Mouse (Mus musculus): ENCODE results near the gene Parpbp.

The Parpbp gene

DNA sequence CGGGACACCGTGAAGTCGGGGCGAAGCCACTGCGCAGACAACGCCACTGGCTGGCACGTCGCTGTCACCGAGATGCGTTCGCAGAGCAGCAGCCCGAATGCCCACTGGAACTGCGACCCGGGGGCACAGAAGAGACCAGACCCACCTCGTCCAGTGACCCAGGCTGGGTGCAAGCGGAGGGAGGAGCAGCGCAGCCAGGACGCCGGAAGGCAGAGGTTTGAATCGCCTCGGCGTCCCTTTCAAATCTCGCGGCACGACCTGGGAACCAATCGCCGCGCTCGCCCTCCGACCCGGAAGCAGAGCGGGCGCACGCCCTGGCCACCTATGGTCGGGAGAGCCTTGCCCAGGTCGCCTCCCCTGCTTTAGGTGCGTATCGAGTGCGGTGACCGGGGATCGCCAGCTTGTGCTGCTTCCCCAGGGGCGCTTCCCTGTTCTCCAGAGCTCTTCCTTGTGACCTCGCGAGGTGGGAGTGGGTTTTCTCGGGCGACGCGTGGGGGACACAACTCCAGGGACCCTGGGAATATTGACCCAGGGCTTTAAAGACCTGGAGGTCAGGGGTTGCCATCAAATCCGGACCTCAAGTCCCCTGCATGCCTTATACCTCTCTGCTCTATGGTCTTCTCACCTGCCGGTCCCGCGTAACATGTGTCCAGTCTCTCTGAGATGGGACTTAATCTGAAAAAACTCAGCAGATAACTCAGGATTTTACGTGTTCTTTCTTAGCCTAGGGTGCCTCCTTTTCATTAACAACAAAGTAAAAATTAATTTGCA is at the start of gene Parpbp, which contains the start of gene Nup37:
Gene Parpbp (minus strand): TSS at position 235 of the 771 bp plus-strand sequence.
Gene Nup37 (plus strand): TSS at position 286 of the 771 bp plus-strand sequence.
- peak; percentile 78 for DNase-seq

DNA sequence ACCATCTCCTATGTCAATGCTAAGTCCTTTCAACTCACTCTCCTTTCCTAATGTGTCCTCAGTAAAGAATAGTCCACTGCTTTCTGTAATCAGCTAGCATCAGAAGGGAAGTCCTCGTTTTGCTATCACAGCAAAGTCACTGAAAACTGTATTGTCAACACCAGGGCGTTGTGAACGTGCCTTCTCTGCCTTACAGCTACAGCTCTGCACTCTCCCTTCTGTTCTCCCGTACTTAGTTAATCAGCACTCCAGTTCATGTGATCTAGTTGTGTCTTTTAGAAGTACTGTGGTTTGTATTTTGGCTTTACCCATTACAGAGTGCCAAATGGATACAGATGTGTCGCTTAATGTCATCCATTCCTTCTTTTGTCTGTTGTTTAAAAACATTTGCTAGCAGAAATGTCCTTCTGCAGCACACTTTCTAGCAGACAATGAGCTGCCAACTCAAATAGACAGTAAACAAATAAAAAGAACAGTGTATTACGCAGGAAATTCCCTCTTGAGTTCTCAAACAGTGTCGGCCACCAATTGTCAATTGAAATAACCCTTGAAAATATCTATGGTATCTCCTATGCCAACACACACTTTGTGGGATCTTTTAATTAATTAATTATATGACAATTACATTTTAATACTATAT is 20.8 kb upstream of the Parpbp start:
- DNase-seq = no peak

DNA sequence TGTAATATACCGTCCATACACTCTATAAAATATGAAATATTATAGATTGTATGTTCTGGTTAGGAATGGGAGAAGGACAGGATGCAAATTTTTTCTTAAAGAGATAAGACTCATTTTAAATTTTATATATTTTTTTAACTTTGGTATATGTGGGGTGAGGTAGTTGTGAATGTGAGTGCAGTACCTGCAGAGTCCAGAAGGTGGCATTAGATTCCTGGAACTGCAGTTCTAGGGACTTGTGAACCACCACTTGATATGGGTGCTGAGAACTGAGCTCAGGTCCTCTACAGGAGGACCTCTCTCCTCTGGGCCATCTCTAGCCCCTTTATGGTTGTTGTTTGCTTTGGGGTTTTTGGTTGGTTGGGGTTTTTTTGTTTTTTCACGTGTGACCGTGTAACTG is 19.4 kb upstream of the Parpbp start:
- no peak for DNase-seq

DNA sequence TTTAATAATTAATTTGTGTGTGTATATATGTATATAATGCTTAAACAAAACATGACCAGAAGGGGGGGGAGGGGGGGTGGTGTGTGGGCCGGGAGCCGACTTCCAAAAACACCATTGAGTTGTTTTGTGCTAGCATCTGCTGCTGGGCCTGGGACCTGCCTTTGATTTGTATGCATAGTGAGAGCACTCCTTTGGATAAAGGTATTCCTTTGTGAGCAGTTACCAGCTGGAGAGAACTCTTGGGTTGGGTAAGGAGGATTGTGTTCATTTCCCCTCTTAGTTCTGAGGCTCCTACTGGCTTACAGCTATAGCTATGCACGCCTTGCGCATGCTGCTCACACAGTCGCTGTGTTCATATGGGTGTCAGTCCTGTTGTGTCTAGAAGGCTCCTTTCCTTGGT is 15.9 kb upstream of the Parpbp start:
- DNase-seq = no peak

DNA sequence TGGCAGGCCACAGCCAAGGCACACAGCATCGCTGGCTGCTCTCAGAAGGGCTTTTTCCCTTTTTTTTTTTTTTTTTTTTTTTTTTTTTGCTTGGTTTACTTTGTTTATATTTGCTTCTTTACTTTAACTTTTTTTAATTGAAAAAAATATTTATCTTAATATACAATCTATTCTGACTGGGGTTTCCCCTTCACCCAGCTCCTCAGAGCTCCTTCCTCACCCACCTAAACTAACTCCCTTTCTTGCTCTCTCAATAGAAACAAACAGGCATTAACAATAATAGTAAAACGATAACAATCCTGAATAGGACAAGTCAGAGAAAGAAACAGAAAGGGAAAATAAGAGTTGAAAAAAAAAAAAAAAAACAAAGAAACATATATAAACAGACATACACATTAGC is 15.4 kb upstream of the Parpbp start:
- no peak for DNase-seq

DNA sequence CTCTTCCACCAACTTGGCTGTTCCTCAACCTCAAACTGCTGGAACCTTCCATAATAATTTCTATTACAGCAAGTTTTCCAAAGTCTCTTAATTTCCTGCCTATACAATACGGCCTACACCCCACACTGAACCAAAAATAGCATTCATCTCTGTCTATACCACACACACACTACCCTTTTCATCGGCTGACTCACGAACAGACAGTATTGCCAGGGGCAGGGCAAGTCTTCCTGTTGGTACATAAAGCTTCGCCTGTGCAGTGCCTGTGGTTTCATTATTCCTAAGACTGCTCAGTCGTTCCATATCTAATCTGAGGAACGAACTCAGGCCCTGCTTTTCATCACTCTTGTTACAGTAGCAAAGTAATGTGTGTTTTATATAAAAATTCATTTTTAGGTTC is 4.9 kb upstream of the Parpbp start:
- no peak for DNase-seq

DNA sequence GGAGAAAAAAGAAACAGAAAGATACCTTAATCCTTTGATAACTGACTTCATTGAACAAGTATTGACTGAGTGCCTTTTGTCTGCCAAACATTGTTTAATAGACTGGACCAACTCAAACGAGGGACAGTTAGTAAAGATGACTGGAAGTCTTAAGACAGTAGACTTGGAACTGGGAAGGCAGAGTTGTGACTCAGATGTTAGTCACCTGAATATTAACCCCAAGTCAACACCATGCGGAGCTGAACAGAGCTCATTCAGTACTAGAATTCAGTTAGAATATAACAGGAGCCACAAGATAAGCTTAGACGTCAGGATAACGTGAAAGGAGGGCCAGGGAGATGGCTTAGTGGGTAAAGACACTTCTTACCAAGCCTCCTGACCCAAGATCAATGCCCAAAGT is 3.6 kb upstream of the Parpbp start:
- DNase-seq = no peak

DNA sequence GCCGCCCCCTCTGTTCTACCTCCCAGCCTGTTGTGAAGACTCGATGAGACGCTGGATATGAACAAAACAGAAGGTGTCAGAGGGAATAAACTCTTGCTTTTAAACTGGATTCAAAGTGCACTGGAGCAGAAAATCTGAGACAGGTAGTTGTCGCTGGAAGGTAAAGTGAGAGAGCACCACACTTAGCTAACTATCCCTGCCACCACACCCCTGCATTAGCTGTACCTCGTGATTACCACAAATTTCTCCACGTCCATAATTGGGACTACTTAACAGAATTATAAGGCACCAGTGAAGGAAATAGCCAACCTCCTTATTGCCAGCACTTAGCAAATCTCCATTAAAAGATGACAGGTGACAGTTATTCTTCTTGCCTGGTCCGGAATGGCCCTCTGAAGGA is 554 bp downstream of the Parpbp start:
- DNase-seq = no peak

DNA sequence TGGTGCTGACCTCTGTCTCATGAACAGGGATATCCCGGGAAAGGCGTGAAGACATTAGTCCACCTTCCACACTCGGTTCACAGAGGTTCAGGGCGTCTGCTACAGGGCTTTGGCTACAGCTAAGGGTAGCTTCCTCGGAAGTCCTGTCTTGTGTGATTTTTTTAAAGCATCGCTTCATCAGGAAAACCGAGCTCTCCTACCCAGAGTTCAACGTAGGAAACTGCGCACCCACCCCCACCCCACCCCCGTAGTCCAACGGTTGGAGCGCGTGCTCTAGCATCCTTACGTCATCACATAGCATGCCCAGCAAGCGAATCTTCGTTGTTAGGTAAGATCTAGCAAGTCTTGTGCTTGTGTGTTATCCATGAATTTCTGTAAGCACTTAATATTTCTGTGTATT is 11.1 kb downstream of the Parpbp start:
- no peak for DNase-seq

DNA sequence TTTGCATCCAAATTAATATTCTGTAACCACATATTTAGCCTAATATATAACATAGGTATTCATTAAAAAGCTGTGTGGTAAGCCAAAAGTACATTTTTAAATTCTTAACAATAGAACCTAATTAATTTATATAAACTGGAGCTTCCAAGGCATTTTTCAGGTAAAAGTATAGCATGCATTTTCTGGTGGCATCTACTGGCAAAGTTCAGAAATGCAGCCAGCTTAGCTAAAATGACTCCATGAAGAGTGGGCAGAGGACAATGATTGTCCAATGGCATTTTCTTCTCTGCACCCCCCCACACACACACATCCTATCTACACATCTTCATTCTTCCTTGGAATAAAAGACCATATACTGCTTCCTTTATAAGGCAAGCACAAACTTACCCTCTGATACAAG is 27.0 kb downstream of the Parpbp start:
- no peak for DNase-seq

DNA sequence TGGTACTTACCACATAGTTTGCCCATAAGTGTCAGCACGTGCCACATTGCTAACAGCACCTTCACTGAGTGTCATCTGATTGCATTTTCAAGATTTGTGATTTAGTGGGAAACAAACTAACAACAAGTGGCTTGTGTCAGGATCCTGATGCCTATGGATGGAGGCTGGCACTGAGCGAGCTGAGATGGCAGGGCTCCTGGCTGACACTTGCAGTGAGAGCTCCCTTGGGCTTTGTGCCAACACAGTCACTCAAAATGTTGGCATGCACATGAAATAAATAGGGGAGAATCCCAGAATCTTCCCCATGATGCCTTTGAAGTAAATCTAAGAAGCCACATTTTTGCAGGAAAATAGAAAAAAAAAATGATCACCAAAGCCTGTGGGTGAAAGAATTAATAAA is 33.5 kb downstream of the Parpbp start:
- DNase-seq = no peak

DNA sequence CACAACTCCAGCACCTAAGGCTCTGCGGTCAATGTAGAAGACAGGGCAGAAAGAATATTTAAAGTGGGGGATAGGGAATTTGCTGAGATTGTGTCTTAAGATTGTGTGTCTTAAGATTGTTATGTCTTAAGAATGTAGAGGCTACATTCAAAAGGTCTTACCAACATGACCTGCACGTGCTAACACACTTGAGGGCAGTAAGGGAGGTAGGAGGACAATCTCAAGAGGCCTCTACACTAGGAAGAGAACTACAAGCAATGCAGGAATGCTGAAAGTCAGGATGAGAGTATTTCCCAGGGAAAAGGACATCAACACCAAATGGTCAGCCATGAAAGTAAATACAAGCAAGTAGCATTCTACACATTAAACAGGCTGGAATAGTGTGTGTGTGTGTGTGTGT is 40.6 kb downstream of the Parpbp start:
- DNase-seq = no peak

DNA sequence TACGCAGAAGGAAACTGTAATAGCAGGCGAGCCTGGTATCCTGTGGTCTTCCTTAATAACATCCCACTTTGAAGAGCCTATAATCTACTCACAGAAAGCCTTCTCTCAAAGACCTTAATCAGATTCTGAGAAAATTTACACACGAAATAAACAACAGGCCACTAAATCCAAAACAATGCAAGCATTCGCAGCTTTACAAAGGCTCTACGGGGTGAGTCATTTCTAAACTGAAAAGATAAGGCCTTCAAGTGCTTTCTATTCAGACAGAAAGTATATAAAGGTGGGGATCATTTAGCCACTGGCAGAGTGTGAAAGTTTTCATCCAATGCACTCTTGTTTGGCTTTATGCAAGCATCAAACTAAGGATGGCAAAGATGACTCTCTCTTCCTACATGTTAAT is 56.0 kb downstream of the Parpbp start, which contains the start of gene Pmch:
Gene Pmch (plus strand): TSS at position 301 of the 400 bp plus-strand sequence.
- DNase-seq = no peak

DNA sequence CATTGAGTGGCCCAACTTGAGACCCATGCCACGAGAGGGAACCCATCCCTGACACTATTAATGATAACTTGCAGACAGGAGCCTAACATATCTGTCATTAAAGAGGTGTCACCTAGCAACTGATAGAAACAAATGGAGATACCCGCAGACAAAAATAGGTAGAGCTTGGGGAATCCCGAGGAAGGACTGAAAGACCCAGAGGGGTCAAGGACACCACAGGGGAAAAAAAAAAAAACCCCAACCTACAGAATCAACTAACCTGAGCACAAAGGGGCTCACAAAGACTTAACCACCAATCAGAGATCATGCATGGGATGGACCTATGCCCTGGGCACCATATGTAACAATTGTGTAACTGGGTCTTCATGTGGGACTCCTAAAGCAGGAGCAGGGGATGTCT is 79.4 kb downstream of the Parpbp start:
- no peak for DNase-seq

DNA sequence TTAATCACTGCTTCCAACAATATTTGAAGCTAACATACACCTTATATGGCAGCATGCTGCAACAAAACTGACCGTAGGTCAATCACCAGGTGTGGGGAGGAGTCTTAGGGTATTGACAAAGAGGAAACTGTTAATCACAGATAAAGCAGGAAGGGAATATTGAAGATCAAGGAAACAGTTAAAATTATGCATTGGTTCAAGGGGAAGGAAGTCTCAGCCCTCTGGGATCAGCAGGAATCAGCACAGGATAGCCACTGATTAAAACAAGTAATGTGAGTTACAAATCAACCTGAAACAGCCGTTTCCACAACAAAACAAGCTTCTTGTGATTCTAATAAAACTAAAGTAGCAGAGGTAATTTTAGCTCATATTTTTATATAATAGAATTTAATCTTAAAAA is 81.9 kb downstream of the Parpbp start:
- no peak for DNase-seq

DNA sequence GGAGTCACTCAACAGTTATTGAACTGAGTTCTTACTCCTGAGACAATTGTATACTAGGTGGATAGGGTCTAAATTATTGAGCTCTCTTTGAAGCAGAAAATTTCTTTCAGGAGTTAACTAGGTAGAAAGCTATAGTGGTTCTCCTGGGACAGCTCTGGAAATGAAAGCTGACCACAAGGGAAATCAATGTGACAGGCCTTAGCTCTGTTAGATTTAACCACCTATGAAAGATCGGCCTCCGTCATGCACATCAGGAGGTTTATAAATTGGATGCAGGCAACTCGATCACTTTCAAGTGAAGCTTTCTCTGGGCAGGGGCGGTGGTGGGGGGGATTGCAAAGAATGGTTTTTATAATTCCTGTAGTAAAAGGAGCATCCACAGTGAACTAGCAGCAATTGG is 83.3 kb downstream of the Parpbp start:
- DNase-seq = no peak

DNA sequence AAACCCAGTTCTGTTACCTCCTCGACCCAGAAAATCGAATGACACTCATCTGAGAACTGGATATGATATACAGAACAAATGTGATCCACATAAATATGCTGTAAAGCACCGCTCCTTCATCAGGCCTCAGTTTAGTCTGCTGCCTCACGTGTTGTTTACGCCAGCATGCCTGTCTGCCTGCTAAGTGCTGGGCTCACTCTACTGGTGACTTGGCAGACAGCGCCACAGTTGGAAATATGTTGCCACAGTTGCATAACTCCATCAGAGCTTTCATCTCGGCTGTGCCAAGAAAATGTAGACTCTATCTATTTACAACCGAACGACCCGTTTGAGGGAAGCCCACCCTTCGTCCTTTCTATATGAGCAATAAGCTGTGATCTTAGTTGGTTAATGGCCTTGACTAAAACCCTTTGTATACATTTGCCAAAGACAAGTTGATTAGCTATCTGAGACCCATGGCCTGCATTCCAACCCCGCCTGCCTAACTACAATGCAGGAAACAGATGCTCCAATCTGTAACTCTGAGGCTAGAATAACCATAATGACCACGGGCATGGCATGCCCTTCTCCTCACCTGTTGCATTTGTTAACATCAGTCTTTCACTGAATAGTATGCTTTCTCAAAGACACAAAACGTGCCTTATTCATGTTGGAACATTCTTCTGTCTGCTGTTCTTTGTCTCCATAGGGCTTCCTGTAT is 89.6 kb downstream of the Parpbp start:
- no peak for DNase-seq

DNA sequence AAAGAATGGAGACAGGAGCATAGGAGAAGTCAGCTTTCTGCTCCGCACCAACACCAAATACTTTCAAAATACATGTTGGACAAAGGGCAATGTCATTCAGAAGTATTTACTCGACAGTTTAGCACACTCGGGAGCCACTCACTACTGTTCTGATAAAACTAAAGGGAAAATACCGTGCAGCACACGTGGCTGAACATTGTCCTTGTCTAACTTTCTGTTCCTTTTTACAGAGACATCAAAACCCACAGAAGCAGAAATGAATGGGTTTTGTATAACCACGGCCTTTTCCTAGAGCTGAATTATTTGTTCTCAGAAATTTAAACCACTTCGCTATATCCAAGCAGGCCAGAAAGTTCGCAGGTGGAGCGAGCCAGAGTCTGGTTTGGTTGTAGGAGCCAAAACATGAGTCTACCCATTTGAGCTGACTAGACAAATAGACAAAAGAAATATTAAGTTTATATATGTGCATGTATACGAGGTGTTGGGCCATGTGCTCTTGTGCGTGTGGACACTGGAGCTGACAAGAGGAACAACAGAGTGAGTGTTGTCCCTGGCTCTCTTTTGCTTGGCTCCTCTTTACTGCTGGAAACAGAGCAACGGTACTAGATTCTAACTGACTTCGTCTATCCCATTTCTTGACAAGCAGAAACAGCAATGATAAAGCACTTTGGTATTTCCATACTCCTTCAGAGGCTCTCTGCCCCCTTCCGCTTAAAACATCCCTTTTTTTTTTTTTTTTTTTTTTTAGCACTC is 92.3 kb downstream of the Parpbp start:
- DNase-seq = no peak

DNA sequence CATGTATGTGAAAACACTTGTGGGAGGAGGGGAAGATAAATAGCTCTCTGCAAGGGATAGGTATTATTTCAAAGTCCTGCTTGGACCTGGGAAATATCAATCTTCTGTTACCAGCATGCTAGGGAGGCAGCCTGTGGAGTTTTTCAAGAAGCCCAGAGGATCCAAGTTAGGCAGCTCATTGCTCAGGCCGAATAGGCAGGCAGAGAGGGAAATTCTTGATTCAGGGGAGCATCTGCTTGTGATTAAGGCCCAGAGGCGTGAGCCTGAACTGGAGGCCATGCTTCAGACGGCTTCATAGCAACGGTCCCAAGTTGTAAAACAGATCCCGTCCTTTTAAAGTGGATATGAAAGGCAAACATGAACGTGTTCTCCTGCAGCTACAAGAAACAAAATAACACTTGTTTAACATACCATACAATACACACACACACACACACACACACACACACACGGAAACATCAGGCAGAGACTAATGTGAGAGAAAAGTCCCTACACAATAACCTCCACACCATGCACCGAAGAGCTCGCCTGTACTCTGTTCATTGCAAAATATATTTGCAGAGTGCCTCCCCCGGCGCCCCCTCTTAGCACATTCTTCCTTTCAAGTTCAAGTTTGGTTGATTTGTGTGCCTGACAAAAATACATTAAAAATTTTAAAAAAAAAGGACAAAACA is 100.5 kb downstream of the Parpbp start:
- no peak for DNase-seq

DNA sequence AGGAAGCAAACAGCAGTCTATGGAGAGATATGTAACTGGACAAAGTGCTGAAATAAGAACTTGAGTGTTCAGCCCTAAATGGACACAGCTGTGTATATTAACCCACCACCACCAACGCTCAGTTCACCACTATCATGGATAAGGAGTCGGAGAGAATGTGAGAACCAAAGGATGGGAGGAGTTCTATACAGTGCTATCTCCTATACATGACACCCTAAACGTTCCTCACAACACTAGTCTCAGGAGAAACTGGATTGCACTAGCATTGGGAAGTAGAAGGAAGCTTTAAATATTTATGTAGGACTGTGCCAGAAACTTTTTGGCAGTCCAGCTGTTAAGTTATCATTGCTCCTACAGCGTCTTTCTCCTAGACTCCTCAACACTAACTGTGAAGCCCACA is 102.4 kb downstream of the Parpbp start:
- DNase-seq = no peak

All from cerebellum, adult 11 months (tissue).